Mouse (Mus musculus) heart, embryonic 12.5 days (tissue): ENCODE measurements at regions not wholly inside any gene's neighbourhood (a gene's known extent, or its start where the extent isn't known, plus 50 kb on each side); places are given as distances from the start of the nearest gene placed in this dataset.

ENCODE experiments used
- ATAC-seq: fragments of 200-750 bp; cut with Nextera tagmentation; 2 replicates; pipeline ENCODE4 v1.8.0; 2017; ENCODE audit warnings: moderate TSS enrichment, moderate library complexity; ENCODE audit not compliant: insufficient number of reproducible peaks, low FRiP score
- H3K27ac ChIP-seq: fragments of 300-500 bp; sonication (generic); 2 replicates; pipeline ENCODE4 v1.5.1; 2016; ENCODE audit warnings: mild to moderate bottlenecking, moderate library complexity; ENCODE audit not compliant: poor library complexity, severe bottlenecking
- H3K27me3 ChIP-seq: fragments of 300-500 bp; sonication (generic); replicated peaks from 2 replicates; pipeline ENCODE4 v1.6.1; 2016; ENCODE audit warnings: mild to moderate bottlenecking, moderate library complexity
- H3K36me3 ChIP-seq: fragments of 300-500 bp; sonication (generic); 2 replicates; pipeline ENCODE4 v1.6.1; 2016; ENCODE audit warnings: mild to moderate bottlenecking, moderate library complexity
- H3K4me1 ChIP-seq: fragments of 300-500 bp; sonication (generic); replicated peaks from 2 replicates; pipeline ENCODE4 v1.6.1; 2016; ENCODE audit warnings: mild to moderate bottlenecking
- H3K4me2 ChIP-seq: fragments of 300-500 bp; sonication (generic); 2 replicates; pipeline ENCODE4 v1.6.1; 2016; ENCODE audit warnings: mild to moderate bottlenecking, moderate library complexity
- H3K4me3 ChIP-seq: fragments of 300-500 bp; sonication (generic); 2 replicates; pipeline ENCODE4 v1.5.1; 2016; ENCODE audit warnings: mild to moderate bottlenecking
- H3K9ac ChIP-seq: fragments of 300-500 bp; sonication (generic); 2 replicates; pipeline ENCODE4 v1.6.1; 2016; ENCODE audit warnings: mild to moderate bottlenecking, moderate library complexity
- H3K9me3 ChIP-seq: fragments of 300-500 bp; sonication (generic); replicated peaks from 2 replicates; pipeline ENCODE4 v1.6.1; 2016; ENCODE audit warnings: mild to moderate bottlenecking, moderate library complexity
- WGBS: fragments of 180-500 bp; shearing (Covaris S2); methylation state at CpG from one replicate; pipeline ENCODE4 v1.1.7; 2016; 5-methylcytosine and 5-hydroxymethylcytosine counted together

DNA sequence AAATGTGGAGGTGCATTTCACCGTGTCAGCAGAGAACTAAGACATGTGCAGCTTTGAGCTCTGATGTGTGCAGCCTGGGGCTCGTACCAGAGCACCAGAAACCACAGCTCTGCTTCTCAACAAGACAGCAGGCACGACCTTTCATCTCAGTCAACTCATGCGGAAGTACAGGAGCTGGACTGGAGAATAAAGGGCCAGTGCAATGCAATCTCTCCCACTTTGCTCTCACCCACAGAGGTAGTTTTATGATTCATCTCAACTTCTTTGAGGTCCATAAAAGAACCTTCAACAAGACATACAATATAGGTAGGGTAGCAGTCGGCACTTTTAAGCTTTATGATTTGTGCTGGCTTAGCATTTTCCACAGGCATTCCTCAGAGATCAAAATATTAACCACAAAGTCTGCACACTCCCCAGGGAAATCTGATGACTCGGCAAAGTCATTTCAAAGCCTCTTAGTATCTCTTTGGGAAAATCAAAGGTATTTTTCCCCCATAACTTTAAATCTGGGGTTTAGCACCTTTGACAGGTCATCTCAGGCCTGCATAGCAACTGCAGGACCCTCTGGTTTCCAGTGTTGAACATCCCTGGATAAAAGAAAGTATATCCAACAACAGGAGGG lies 626.7 kb downstream of the Ccdc50 start:
- Histone ChIP-seq H3K36me3 (no peaks in the 10 kb centered on the region), H3K9ac (no peak overlapping the region), H3K4me2 (no peak overlapping the region), H3K27me3 (no peaks in the 10 kb centered on the region), H3K9me3 (no peaks in the 10 kb centered on the region), H3K4me1 (no peaks in the 10 kb centered on the region), H3K27ac (no peak overlapping the region), H3K4me3 (no peak overlapping the region)
- ATAC-seq = no peak
- 59% methylated on average over 6 of the region's 6 CpGs for WGBS

DNA sequence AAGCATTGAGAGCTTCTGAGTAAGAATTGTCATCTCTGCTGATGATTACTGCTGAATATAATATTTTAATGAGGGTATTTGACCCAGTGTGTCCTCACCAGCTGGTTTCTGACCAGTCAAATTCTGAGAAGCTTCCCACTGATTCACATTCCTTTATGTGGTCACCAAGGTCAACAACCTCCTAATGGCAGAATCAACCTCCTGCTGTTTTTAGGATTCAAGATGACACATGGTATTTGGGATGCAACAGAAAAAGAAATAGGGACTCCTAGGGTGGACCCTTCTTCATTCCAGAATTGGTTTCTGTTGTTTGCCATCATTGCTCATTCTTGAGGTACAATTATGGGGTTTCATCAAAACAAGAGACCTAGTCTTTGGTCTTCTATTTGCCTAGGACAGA lies 629.6 kb downstream of the Ccdc50 start:
- H3K4me3 ChIP-seq = no peak overlapping the region
- H3K9ac ChIP-seq = no peak overlapping the region
- H3K27me3 ChIP-seq = no peaks in the 10 kb centered on the region
- no peak overlapping the region for H3K27ac ChIP-seq
- no peaks in the 10 kb centered on the region for H3K4me1 ChIP-seq
- no peaks in the 10 kb centered on the region for H3K36me3 ChIP-seq
- no peak overlapping the region for H3K4me2 ChIP-seq
- no peak for ATAC-seq
- no peaks in the 10 kb centered on the region for H3K9me3 ChIP-seq

DNA sequence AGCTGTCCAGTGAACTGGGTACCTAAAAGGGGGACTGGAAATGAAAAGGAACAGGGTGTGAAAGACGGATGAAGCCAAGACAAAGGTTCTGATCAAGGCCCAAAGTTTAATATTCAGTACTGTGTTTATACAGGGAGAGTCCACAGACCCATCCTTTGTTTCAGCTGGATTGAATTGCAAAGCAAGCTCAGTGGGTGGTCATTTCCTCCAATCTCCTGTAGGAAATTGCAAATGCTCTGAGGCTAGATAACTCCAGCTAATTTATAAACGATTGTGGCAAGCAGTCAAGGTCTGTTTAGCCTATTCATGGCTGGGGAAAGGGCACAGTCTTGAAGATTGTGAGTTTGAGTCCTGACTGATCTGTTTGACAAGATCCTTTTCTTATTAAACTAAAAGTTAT lies 650.3 kb downstream of the Ccdc50 start:
- Histone ChIP-seq H3K9me3 (no peaks in the 10 kb centered on the region), H3K4me2 (no peak overlapping the region), H3K4me1 (no peaks in the 10 kb centered on the region), H3K4me3 (no peak overlapping the region), H3K36me3 (no peaks in the 10 kb centered on the region), H3K9ac (no peak overlapping the region), H3K27ac (no peak overlapping the region), H3K27me3 (no peaks in the 10 kb centered on the region)
- no peak for ATAC-seq
- 35% methylated on average over 2 of the region's 2 CpGs for WGBS

DNA sequence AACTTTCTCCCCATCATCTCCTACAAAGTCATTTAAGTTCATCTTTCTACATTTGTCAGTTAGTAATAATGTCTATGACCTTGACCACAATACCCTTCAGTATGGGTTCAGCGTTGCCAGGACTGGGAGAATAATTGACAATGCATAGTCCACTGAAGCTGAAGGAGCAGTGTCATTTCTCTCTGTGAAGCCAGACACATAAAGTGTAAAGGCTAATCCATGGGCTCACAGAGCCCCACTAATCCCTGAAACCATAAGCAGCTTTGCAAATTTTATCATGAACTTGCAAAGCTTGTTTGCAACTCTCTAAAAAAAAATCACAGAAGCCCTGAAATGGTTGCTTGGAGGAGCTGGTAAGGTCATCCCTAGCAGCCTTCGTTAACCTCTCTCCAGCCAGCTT lies 654.4 kb downstream of the Ccdc50 start:
- no peak for ATAC-seq
- H3K4me1 ChIP-seq = no peaks in the 10 kb centered on the region
- H3K9ac ChIP-seq = no peak overlapping the region
- no peak overlapping the region for H3K4me3 ChIP-seq
- no peak overlapping the region for H3K27ac ChIP-seq
- 59% methylated on average over 2 of the region's 2 CpGs for WGBS
- H3K4me2 ChIP-seq = no peak overlapping the region
- H3K36me3 ChIP-seq = no peaks in the 10 kb centered on the region
- H3K27me3 ChIP-seq = no peaks in the 10 kb centered on the region
- no peaks in the 10 kb centered on the region for H3K9me3 ChIP-seq

DNA sequence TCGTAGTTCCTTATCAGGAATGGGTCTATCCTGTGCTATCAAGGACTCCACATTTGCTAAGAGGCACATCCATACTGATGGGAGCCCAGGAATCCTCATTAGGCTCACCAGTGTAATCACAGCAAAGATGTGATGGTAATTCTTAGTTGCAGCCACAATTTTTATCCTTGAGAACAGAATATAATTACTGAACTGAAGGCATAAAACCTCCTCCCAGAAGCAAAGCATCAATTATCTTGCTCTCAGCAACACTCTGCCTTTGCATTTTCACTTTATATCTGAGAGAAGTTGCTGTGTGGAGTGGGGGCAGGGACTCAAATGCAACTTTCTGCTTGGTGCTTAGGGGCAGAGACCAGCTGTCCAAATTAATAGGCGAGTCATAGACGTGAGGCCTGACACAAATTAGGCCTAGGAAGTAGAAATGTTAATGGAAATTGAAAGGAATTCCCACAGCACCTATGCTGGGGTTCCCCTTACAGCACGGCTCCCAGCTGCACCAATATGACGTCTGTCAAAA lies 676.2 kb downstream of the Ccdc50 start:
- Histone ChIP-seq H3K4me3 (no peak overlapping the region), H3K4me1 (no peaks in the 10 kb centered on the region), H3K27me3 (no peaks in the 10 kb centered on the region), H3K27ac (no peak overlapping the region), H3K4me2 (no peak overlapping the region), H3K9ac (no peak overlapping the region), H3K9me3 (no peaks in the 10 kb centered on the region), H3K36me3 (no peaks in the 10 kb centered on the region)
- no peak for ATAC-seq
- WGBS = 64% methylated on average over 5 of the region's 5 CpGs

DNA sequence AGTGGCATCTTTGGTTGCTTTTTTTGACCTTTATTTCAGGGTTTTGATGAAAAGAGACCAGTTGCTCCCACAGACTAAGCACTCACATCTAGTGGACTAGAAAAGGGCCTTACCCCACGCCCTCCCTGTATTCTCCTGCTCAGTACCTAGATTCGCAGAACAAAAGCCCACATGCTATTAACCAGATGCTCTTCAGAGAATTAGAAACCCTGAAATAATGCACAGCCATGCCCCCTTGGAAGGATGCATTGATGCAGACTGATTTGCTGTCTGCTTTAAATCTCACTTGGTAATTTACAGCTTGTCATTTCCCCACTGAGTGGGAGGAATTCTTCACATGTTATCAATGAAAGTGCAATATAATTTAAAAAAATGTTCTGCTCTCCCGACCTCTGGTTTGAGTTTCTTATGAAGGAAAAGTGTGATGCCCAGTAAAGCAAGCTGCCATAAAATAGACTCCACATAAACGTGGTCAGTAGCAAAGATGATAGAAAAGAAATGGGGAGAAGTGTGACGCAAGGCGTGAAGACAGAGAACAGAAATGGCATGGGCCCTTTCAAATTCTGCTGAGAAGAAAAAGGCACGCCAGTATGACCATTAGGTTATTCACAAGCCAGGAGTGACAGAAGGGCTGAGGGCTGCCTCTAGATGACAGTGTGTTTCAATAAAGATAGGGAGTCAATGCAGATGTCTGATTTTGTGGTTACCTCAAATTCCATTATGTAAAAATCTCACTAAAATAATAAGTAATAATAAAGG lies 669.8 kb downstream of the Fgf12 start:
- Histone ChIP-seq H3K4me2 (no peak overlapping the region), H3K27ac (no peak overlapping the region), H3K36me3 (no peaks in the 10 kb centered on the region), H3K4me3 (no peak overlapping the region), H3K27me3 (no peaks in the 10 kb centered on the region), H3K9me3 (no peaks in the 10 kb centered on the region), H3K9ac (no peak overlapping the region), H3K4me1 (no peaks in the 10 kb centered on the region)
- ATAC-seq = no peak
- 62% methylated on average over 7 of the region's 7 CpGs for WGBS

DNA sequence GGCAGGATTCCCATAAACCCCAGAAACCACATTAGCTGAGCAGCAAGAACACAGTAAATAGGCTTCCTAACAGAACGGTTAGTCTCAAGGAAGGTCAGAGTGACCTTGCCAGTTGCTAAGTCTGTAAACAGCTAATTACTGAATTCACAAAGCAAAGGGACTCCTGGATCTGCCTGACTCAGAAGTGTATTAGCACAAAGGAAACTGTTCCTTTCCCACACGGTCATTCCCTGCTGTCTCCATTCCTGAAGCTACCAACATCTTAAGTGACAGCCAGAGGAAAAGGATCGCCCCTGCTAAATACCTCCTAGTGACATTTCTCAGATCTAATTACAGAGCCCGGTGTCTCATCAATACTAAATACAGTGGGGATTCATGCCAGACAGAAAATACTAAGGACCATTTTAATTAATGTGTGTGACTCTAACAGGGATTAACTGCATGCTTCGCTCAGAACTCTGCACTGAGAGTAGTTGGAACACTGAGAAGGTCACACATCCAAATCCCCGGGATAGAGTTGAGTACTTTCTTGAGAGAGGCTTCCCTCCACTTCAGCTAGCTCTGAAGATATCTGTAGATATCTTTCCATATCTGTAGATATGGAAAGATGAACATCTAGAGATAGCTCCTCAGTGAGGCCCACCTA lies 663.3 kb downstream of the Fgf12 start:
- no peak overlapping the region for H3K4me3 ChIP-seq
- WGBS = 43% methylated on average over 6 of the region's 6 CpGs

DNA sequence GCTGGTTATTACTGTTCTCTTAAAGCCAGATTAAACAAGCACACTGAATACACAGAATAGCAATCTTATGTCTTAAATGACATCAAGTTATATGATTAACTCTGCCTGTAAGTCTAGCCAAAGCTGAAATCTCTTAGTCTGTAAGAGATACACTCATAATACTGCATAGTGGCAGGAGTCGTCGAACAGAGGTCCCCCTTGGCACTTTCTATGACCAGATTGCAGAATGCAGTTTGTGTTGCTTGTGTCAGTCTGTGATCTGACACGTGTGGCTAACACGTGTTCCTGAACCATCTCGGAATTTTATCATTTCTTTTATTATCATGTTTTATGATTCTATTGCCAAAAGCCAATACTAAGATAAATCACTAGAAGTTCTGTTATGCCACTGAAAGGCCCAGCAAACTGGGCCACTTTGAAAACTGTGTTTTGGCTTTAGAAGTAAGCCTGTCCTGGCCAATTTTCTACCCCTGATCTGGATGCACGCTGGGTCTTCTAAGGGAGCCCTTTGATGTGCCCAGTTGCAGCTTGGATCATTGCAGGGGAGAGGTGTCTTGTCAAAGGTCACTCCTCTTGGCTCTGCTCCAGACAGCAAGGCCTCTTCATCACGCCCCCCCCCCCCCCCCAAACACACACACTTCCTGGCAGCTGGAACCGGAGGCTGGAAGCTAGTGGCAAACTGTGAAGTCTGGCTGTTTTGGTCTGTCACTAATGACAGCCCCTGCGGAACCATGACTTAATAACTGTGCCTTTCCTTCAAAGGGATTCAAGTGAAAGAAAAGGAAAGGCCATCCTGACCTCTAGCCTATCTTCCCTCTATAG lies 648.4 kb downstream of the Fgf12 start:
- peaks cover 14% of the 10 kb centered on the region for H3K4me1 ChIP-seq
- H3K9ac ChIP-seq = no peak overlapping the region
- no peak overlapping the region for H3K4me3 ChIP-seq
- no peaks in the 10 kb centered on the region for H3K27me3 ChIP-seq
- no peaks in the 10 kb centered on the region for H3K9me3 ChIP-seq
- H3K36me3 ChIP-seq = no peaks in the 10 kb centered on the region
- WGBS = 38% methylated on average over 9 of the region's 9 CpGs
- no peak for ATAC-seq
- no peak overlapping the region for H3K27ac ChIP-seq
- no peak overlapping the region for H3K4me2 ChIP-seq

More for the DNA sequence above, 663.3 kb downstream of the Fgf12 start:
- Histone ChIP-seq H3K4me1 (no peaks in the 10 kb centered on the region), H3K27me3 (no peaks in the 10 kb centered on the region), H3K9ac (no peak overlapping the region), H3K9me3 (no peaks in the 10 kb centered on the region), H3K36me3 (no peaks in the 10 kb centered on the region), H3K4me2 (no peak overlapping the region), H3K27ac (no peak overlapping the region)
- ATAC-seq = no peak

DNA sequence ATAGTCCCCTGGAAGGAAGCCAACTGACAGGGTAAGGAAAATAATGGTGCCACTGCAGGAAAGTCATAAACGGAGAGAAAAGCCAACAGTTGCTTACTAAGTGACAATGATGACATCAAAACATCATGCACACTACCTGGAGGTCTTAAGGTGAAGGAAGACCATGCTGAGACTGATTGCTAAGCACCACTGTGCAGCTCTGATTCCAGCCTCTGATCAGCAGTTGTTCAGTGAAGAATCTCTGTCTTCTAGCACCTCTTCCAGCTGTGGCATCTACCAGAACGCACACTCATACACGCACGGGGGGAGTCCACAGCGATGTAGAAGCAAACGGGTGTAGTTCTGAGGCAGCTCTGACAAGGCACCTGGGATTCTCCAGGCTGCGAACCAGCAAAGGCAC lies 647.8 kb downstream of the Fgf12 start:
- no peaks in the 10 kb centered on the region for H3K27me3 ChIP-seq
- ATAC-seq = no peak
- no peak overlapping the region for H3K4me3 ChIP-seq
- H3K4me1 ChIP-seq = peaks cover 14% of the 10 kb centered on the region
- no peak overlapping the region for H3K27ac ChIP-seq
- no peak overlapping the region for H3K9ac ChIP-seq
- 56% methylated on average over 7 of the region's 7 CpGs for WGBS
- H3K36me3 ChIP-seq = no peaks in the 10 kb centered on the region
- no peaks in the 10 kb centered on the region for H3K9me3 ChIP-seq
- H3K4me2 ChIP-seq = no peak overlapping the region

DNA sequence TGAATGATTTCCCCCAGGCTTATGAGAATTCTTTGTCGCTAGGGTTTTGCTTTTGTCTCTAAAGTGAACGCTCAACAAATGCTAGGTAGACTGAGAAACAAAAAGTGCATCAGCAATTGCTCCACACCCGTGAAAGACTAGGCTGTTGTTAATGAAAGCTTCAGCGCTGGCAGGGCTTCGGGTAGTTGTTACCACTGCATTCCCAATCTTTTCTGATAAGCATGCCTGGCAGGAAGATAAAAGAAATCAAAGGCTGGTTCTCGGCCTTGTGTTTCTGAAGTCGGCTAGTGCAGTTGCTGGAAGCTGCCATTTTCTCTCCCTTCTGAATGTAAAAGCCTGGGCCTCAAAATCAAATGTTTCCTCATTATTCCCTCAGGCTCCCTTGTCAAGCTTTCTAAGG lies 647.0 kb downstream of the Fgf12 start:
- Histone ChIP-seq H3K9me3 (no peaks in the 10 kb centered on the region), H3K36me3 (no peaks in the 10 kb centered on the region), H3K4me1 (peaks cover 14% of the 10 kb centered on the region), H3K4me3 (no peak overlapping the region), H3K9ac (no peak overlapping the region), H3K27me3 (no peaks in the 10 kb centered on the region), H3K27ac (no peak overlapping the region), H3K4me2 (0 out of 2 replicates have a peak overlapping the region, but pooled peaks have one; percentile 2)
- WGBS = 17% methylated on average over 7 of the region's 7 CpGs
- ATAC-seq = no peak

DNA sequence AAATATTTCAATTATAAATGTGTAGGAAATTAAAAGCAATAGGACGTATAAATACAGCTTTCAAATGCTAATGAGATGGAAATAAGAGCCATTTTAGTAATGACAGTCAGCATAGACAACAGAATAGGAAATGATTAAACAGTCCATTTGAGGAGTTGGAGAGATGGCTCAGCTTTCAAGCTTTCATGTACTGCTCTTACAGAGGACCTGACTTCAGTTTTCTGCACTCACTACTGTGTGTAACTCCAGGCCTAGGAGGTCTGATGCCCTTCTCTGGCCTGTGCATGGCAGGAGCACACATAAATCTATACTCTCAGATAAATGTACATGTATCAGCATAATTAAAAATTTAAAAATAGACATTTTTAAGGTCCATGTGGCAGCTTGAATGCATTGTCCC lies 643.1 kb downstream of the Fgf12 start:
- no peak overlapping the region for H3K4me2 ChIP-seq
- H3K9me3 ChIP-seq = no peaks in the 10 kb centered on the region
- H3K4me3 ChIP-seq = no peak overlapping the region
- peaks cover 11% of the 10 kb centered on the region for H3K4me1 ChIP-seq
- H3K36me3 ChIP-seq = no peaks in the 10 kb centered on the region
- H3K27me3 ChIP-seq = no peaks in the 10 kb centered on the region
- WGBS = 73% methylated on average over 1 of the region's 1 CpGs
- H3K9ac ChIP-seq = no peak overlapping the region
- H3K27ac ChIP-seq = no peak overlapping the region
- no peak for ATAC-seq
